Mouse (Mus musculus): ENCODE data around the gene Zfp523. TPM values are rescaled to one million over a fixed set of nuclear protein-coding genes. Genes with fewer than 3 reads are reported as not detected.

Gene Zfp523
- polyA plus RNA-seq, 1 experiment from 2014 or later: 26.8 TPM

- peak within 1 kb of the TSS; percentile 75 for H3K4me2 ChIP-seq (ENCODE audit: low read depth, low read length)
- H3K9ac ChIP-seq (replicated peaks; ENCODE audit: low read length): peak within 1 kb of the TSS; percentile 87
- H3K4me3 ChIP-seq (ENCODE audit: low read depth, low read length): peak within 1 kb of the TSS; percentile 79
- H3K9me3 ChIP-seq (replicated peaks; ENCODE audit: control insufficient read depth, low read length): no peaks in the 10 kb centered on the region
- H3K27me3 ChIP-seq (ENCODE audit: control insufficient read depth, insufficient read depth, low read length): no peaks in the 10 kb centered on the region
- DNase-seq (ENCODE audit: low spot score) (peak; percentile 98), ATAC-seq (replicated peaks; ENCODE audit: insufficient number of reproducible peaks, low FRiP score, low TSS enrichment, low read depth) (peak; percentile 76)
- under 1% methylated on average over 57 of the region's 57 CpGs for WGBS
- no peaks in the 10 kb centered on the region for H3K4me1 ChIP-seq (ENCODE audit: control insufficient read depth, insufficient read depth, low read length)
- no peaks in the 10 kb centered on the region; the same call in 1 of the 2 replicates for H3K36me3 ChIP-seq (replicated peaks; ENCODE audit: control insufficient read depth, insufficient read depth, low read depth, low read length)
- H3K27ac ChIP-seq (replicated peaks; ENCODE audit: low read depth, low read length): 0 out of 2 replicates have a peak within 1 kb of the TSS, but pooled peaks have one; percentile 35
These were observed 55.6 kb downstream of the Zfp523 start, which contains the start of gene Ppard for GRCm38 (mm10) chr17:28232475-28233060. Gene Ppard (plus strand): TSS chr17:28232700.

- Histone ChIP-seq H3K36me3 (replicated peaks; ENCODE audit: control insufficient read depth, insufficient read depth, low read depth, low read length) (no peaks in the 10 kb centered on the region; the same call in 1 of the 2 replicates), H3K9me3 (replicated peaks; ENCODE audit: control insufficient read depth, low read length) (no peaks in the 10 kb centered on the region), H3K4me2 (ENCODE audit: low read depth, low read length) (peak overlapping the region; percentile 75), H3K9ac (replicated peaks; ENCODE audit: low read length) (peak overlapping the region; percentile 87), H3K27me3 (ENCODE audit: control insufficient read depth, insufficient read depth, low read length) (no peaks in the 10 kb centered on the region), H3K4me1 (ENCODE audit: control insufficient read depth, insufficient read depth, low read length) (no peaks in the 10 kb centered on the region), H3K27ac (replicated peaks; ENCODE audit: low read depth, low read length) (no peak overlapping the region), H3K4me3 (ENCODE audit: low read depth, low read length) (peak overlapping the region; percentile 79)
- whole genome bisulfite sequencing: 6% methylated on average over 17 of the region's 17 CpGs
- no peak for DNase-seq (ENCODE audit: low spot score)
- peak; percentile 22; the same call in 1 of the 2 replicates for ATAC-seq (replicated peaks; ENCODE audit: insufficient number of reproducible peaks, low FRiP score, low TSS enrichment, low read depth)
These were observed 56.3 kb downstream of the Zfp523 start for GRCm38 (mm10) chr17:28233091-28233731.

GRCm38 (mm10) chr17:28234641-28235040 is 57.7 kb downstream of the Zfp523 start:
- ATAC-seq (replicated peaks; ENCODE audit: insufficient number of reproducible peaks, low FRiP score, low TSS enrichment, low read depth) (no peak), DNase-seq (ENCODE audit: low spot score) (no peak)
- H3K4me2 ChIP-seq (ENCODE audit: low read depth, low read length): no peak overlapping the region
- H3K4me3 ChIP-seq (ENCODE audit: low read depth, low read length): no peak overlapping the region
- H3K9ac ChIP-seq (replicated peaks; ENCODE audit: low read length): no peak overlapping the region
- WGBS: 85% methylated on average over 5 of the region's 5 CpGs
- H3K27ac ChIP-seq (replicated peaks; ENCODE audit: low read depth, low read length): no peak overlapping the region
- H3K9me3 ChIP-seq (replicated peaks; ENCODE audit: control insufficient read depth, low read length): no peaks in the 10 kb centered on the region
- no peaks in the 10 kb centered on the region; the same call in 1 of the 2 replicates for H3K36me3 ChIP-seq (replicated peaks; ENCODE audit: control insufficient read depth, insufficient read depth, low read depth, low read length)
- H3K4me1 ChIP-seq (ENCODE audit: control insufficient read depth, insufficient read depth, low read length): no peaks in the 10 kb centered on the region
- no peaks in the 10 kb centered on the region for H3K27me3 ChIP-seq (ENCODE audit: control insufficient read depth, insufficient read depth, low read length)

GRCm38 (mm10) chr17:28235982-28236635 is 59.2 kb downstream of the Zfp523 start:
- Histone ChIP-seq H3K4me3 (ENCODE audit: low read depth, low read length) (no peak overlapping the region), H3K9me3 (replicated peaks; ENCODE audit: control insufficient read depth, low read length) (no peaks in the 10 kb centered on the region), H3K9ac (replicated peaks; ENCODE audit: low read length) (no peak overlapping the region), H3K36me3 (replicated peaks; ENCODE audit: control insufficient read depth, insufficient read depth, low read depth, low read length) (no peaks in the 10 kb centered on the region; the same call in 1 of the 2 replicates), H3K4me2 (ENCODE audit: low read depth, low read length) (no peak overlapping the region), H3K27me3 (ENCODE audit: control insufficient read depth, insufficient read depth, low read length) (no peaks in the 10 kb centered on the region), H3K4me1 (ENCODE audit: control insufficient read depth, insufficient read depth, low read length) (no peaks in the 10 kb centered on the region), H3K27ac (replicated peaks; ENCODE audit: low read depth, low read length) (no peak overlapping the region)
- 81% methylated on average over 7 of the region's 7 CpGs for WGBS
- DNase-seq (ENCODE audit: low spot score): no peak
- no peak for ATAC-seq (replicated peaks; ENCODE audit: insufficient number of reproducible peaks, low FRiP score, low TSS enrichment, low read depth)

- Histone ChIP-seq H3K27ac (replicated peaks; ENCODE audit: low read depth, low read length) (no peak overlapping the region), H3K4me1 (ENCODE audit: control insufficient read depth, insufficient read depth, low read length) (no peaks in the 10 kb centered on the region), H3K4me2 (ENCODE audit: low read depth, low read length) (no peak overlapping the region), H3K27me3 (ENCODE audit: control insufficient read depth, insufficient read depth, low read length) (no peaks in the 10 kb centered on the region), H3K9ac (replicated peaks; ENCODE audit: low read length) (no peak overlapping the region), H3K4me3 (ENCODE audit: low read depth, low read length) (no peak overlapping the region), H3K9me3 (replicated peaks; ENCODE audit: control insufficient read depth, low read length) (no peaks in the 10 kb centered on the region), H3K36me3 (replicated peaks; ENCODE audit: control insufficient read depth, insufficient read depth, low read depth, low read length) (no peaks in the 10 kb centered on the region; the same call in 1 of the 2 replicates)
- WGBS: 94% methylated on average over 4 of the region's 4 CpGs
- DNase-seq (ENCODE audit: low spot score) (no peak), ATAC-seq (replicated peaks; ENCODE audit: insufficient number of reproducible peaks, low FRiP score, low TSS enrichment, low read depth) (no peak)
These were observed 59.7 kb downstream of the Zfp523 start for GRCm38 (mm10) chr17:28236636-28237015.

- Histone ChIP-seq H3K27me3 (ENCODE audit: control insufficient read depth, insufficient read depth, low read length) (no peaks in the 10 kb centered on the region), H3K4me1 (ENCODE audit: control insufficient read depth, insufficient read depth, low read length) (no peaks in the 10 kb centered on the region), H3K36me3 (replicated peaks; ENCODE audit: control insufficient read depth, insufficient read depth, low read depth, low read length) (no peaks in the 10 kb centered on the region; the same call in 1 of the 2 replicates), H3K9me3 (replicated peaks; ENCODE audit: control insufficient read depth, low read length) (no peaks in the 10 kb centered on the region), H3K27ac (replicated peaks; ENCODE audit: low read depth, low read length) (no peak overlapping the region), H3K4me2 (ENCODE audit: low read depth, low read length) (no peak overlapping the region), H3K9ac (replicated peaks; ENCODE audit: low read length) (no peak overlapping the region), H3K4me3 (ENCODE audit: low read depth, low read length) (no peak overlapping the region)
- no peak for DNase-seq (ENCODE audit: low spot score)
- WGBS: 67% methylated on average over 5 of the region's 5 CpGs
- ATAC-seq (replicated peaks; ENCODE audit: insufficient number of reproducible peaks, low FRiP score, low TSS enrichment, low read depth): no peak
These were observed 60.4 kb downstream of the Zfp523 start for GRCm38 (mm10) chr17:28237362-28237761.

- Histone ChIP-seq H3K4me1 (ENCODE audit: control insufficient read depth, insufficient read depth, low read length) (no peaks in the 10 kb centered on the region), H3K9ac (replicated peaks; ENCODE audit: low read length) (no peak overlapping the region), H3K9me3 (replicated peaks; ENCODE audit: control insufficient read depth, low read length) (no peaks in the 10 kb centered on the region), H3K27me3 (ENCODE audit: control insufficient read depth, insufficient read depth, low read length) (no peaks in the 10 kb centered on the region), H3K4me3 (ENCODE audit: low read depth, low read length) (no peak overlapping the region), H3K36me3 (replicated peaks; ENCODE audit: control insufficient read depth, insufficient read depth, low read depth, low read length) (no peaks in the 10 kb centered on the region; the same call in 1 of the 2 replicates), H3K4me2 (ENCODE audit: low read depth, low read length) (no peak overlapping the region), H3K27ac (replicated peaks; ENCODE audit: low read depth, low read length) (no peak overlapping the region)
- DNase-seq (ENCODE audit: low spot score) (no peak), ATAC-seq (replicated peaks; ENCODE audit: insufficient number of reproducible peaks, low FRiP score, low TSS enrichment, low read depth) (no peak)
- 76% methylated on average over 6 of the region's 6 CpGs for WGBS
These were observed 60.9 kb downstream of the Zfp523 start for GRCm38 (mm10) chr17:28237874-28238273.

- no peak for DNase-seq (ENCODE audit: low spot score)
- H3K27ac ChIP-seq (replicated peaks; ENCODE audit: low read depth, low read length): no peak overlapping the region
These were observed 63.9 kb downstream of the Zfp523 start for GRCm38 (mm10) chr17:28240846-28241245.

More at GRCm38 (mm10) chr17:28240846-28241245, 63.9 kb downstream of the Zfp523 start:
- Histone ChIP-seq H3K27me3 (ENCODE audit: control insufficient read depth, insufficient read depth, low read length) (no peaks in the 10 kb centered on the region), H3K4me3 (ENCODE audit: low read depth, low read length) (no peak overlapping the region), H3K9me3 (replicated peaks; ENCODE audit: control insufficient read depth, low read length) (no peaks in the 10 kb centered on the region), H3K36me3 (replicated peaks; ENCODE audit: control insufficient read depth, insufficient read depth, low read depth, low read length) (no peaks in the 10 kb centered on the region; the same call in 1 of the 2 replicates), H3K4me1 (ENCODE audit: control insufficient read depth, insufficient read depth, low read length) (no peaks in the 10 kb centered on the region; the same call in 1 of the 2 replicates), H3K9ac (replicated peaks; ENCODE audit: low read length) (no peak overlapping the region), H3K4me2 (ENCODE audit: low read depth, low read length) (no peak overlapping the region)
- ATAC-seq (replicated peaks; ENCODE audit: insufficient number of reproducible peaks, low FRiP score, low TSS enrichment, low read depth): no peak
- WGBS: 94% methylated on average over 5 of the region's 5 CpGs

Measured in embryonic facial prominence, embryonic 11.5 days (tissue).